Mouse (Mus musculus) thymus, adult 2 months (tissue): ENCODE measurements around the gene Myh4.

Experiments
- CTCF ChIP-seq: fragments of 200-500 bp; IDR thresholded peaks from 2 replicates; pipeline ENCODE4 v1.5.1; 2012; ENCODE audit warnings: mild to moderate bottlenecking, control low read depth, low read length, moderate library complexity, borderline replicate concordance; ENCODE audit not compliant: control insufficient read depth, poor library complexity, insufficient read depth; ENCODE audit errors: extremely low read depth
- POLR2A ChIP-seq: fragments of 200-500 bp; IDR thresholded peaks from 2 replicates; pipeline ENCODE4 v1.6.1; 2012; ENCODE audit warnings: mild to moderate bottlenecking, low read length, control low read depth, moderate library complexity; ENCODE audit not compliant: control insufficient read depth, poor library complexity, insufficient read depth; ENCODE audit errors: extremely low read depth

- TF ChIP-seq CTCF = no peak
- TF ChIP-seq POLR2A = no peak
Observed at GRCm38 (mm10) chr11:67257048-67257447, 19.2 kb downstream of the Myh4 start.
